Mouse (Mus musculus): ENCODE measurements around the gene Pdzd3. TPM values are rescaled to one million over a fixed set of nuclear protein-coding genes. Genes with fewer than 3 reads are reported as not detected.

Gene Pdzd3
- polyA plus RNA-seq, 1 experiment from 2014 or later = not detected

DNA sequence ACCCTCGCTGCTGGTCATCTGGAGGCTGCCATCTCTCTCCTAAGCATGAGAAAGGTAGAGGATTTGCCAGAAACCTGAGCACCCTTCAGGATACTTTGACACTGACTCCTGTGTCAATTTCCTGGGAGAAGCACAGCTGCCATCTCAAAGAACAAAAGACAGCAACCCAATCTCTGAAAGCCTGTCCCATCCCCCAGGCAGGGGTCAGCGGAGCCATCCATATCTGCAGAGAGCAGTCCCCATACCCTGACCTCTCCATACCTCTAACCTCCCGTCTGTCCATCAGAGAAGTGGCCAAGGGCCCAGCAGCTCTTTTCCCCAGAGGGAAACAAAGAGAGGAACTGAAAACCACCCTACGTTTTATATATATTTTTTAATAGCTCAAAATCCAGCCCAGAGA is 14.7 kb downstream of the Pdzd3 start:
- H3K9ac ChIP-seq (replicated peaks) = no peak overlapping the region
- no peak overlapping the region for H3K4me3 ChIP-seq (replicated peaks)
- peaks cover 22% of the 10 kb centered on the region for H3K4me1 ChIP-seq (replicated peaks)
- H3K9me3 ChIP-seq = no peaks in the 10 kb centered on the region
- H3K27me3 ChIP-seq = peaks cover 6% of the 10 kb centered on the region; the same call in 1 of the 2 replicates
- H3K27ac ChIP-seq = no peak overlapping the region
- no peaks in the 10 kb centered on the region for H3K36me3 ChIP-seq
- 56% methylated on average over 4 of the region's 4 CpGs for WGBS
- no peak overlapping the region for H3K4me2 ChIP-seq
- ATAC-seq (ENCODE audit: insufficient number of reproducible peaks, insufficient read depth, low FRiP score, low TSS enrichment, low read depth) = no peak

DNA sequence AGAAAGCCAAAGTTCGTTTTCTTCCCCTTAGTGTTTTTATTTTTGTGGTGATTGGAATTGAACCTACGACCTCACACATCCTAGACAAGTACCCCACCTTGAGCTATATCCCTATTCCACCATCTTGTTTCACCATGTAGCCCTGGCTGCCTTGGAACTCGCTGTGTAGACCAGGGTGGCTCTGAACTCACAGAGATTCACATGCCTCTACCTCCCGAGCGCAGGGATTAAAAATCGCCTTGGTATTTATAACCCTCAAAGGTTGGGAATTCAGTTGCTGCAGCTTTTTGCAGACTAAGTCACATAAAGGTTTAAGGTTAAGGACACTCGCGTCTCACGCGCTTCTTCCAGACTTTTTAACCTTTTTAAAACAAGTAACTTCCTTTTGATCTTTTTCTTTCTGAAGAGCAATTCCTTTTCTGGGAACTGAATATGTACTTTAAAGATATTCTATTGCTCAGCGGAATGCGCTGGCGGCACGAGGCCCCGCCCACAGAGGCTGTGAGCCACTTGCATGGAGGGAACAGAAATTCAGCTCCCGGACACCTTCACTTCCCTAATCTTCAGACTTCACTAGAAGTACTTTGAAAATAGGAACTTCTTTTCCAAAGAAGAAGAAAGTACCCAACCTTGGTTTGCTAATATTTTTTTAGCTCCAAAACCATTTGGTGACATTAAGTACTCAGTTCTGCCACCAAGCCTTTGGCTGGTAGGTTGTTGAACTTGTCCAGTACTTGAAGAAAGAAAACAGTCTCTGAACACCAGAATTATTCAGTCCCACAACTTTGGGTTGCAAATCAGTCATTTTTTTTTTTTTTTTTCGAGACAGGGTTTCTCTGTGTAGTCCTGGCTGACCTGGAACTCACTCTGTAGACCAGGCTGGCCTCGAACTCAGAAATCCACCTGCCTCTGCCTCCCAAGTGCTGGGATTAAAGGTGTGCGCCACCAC is 16.5 kb downstream of the Pdzd3 start:
- peak overlapping the region; percentile 42; the same call in 1 of the 2 replicates for H3K9ac ChIP-seq (replicated peaks)
- H3K36me3 ChIP-seq = no peaks in the 10 kb centered on the region
- 0 out of 2 replicates have a peak overlapping the region, but pooled peaks have one; percentile 50 for H3K27ac ChIP-seq
- peak overlapping the region; percentile 78 for H3K4me2 ChIP-seq
- ATAC-seq (ENCODE audit: insufficient number of reproducible peaks, insufficient read depth, low FRiP score, low TSS enrichment, low read depth) = no peak
- no peaks in the 10 kb centered on the region for H3K9me3 ChIP-seq
- no peaks in the 10 kb centered on the region for H3K27me3 ChIP-seq
- H3K4me1 ChIP-seq (replicated peaks) = peaks cover 25% of the 10 kb centered on the region
- H3K4me3 ChIP-seq (replicated peaks) = peak overlapping the region; percentile 84
- 28% methylated on average over 19 of the region's 19 CpGs for WGBS

DNA sequence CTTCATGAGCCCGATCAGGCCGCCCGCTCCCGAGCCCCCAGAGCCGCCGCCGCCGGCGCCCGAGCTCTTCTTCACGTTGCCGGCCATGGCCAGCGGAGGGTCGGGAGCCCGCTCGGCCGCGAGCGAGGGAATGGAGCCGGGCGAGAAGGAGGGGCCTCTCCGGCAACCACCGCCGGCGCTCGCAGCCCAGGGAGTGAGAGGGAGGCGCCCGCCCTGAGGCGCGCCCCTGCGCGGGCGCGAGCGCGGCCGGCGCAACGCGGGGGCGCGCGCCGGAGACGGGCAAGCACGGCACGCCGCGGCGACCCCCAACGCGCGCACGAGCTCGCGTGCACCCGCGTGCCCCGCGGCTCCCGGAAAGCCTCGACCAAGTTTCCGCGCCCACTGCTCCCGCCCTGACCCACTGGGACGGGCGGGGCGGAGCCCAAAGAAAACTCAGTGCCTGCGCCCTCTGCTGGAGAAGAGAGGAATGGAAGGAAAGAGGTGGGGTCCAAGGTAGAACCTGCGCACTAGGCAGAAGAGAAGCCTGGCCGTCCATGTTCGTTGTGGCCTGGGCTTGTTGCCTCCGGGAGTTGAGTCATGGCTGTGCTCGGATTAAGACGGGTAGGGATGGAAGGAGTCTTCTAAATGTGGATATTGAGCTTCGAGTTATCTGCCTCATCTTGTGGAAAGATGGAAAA is 17.3 kb downstream of the Pdzd3 start, which contains the start of gene Cbl:
TSS of gene Cbl (minus strand) at position 248 of the 677 bp plus-strand sequence.
- Histone ChIP-seq H3K9me3 (no peaks in the 10 kb centered on the region), H3K9ac (replicated peaks) (peak within 1 kb of the TSS; percentile 86), H3K4me3 (replicated peaks) (peak within 1 kb of the TSS; percentile 84), H3K4me1 (replicated peaks) (peaks cover 25% of the 10 kb centered on the region), H3K36me3 (no peaks in the 10 kb centered on the region), H3K27ac (peak within 1 kb of the TSS; percentile 96), H3K27me3 (no peaks in the 10 kb centered on the region), H3K4me2 (peak within 1 kb of the TSS; percentile 78)
- under 1% methylated on average over 76 of the region's 76 CpGs for WGBS
- peak; percentile 91 for ATAC-seq (ENCODE audit: insufficient number of reproducible peaks, insufficient read depth, low FRiP score, low TSS enrichment, low read depth)

DNA sequence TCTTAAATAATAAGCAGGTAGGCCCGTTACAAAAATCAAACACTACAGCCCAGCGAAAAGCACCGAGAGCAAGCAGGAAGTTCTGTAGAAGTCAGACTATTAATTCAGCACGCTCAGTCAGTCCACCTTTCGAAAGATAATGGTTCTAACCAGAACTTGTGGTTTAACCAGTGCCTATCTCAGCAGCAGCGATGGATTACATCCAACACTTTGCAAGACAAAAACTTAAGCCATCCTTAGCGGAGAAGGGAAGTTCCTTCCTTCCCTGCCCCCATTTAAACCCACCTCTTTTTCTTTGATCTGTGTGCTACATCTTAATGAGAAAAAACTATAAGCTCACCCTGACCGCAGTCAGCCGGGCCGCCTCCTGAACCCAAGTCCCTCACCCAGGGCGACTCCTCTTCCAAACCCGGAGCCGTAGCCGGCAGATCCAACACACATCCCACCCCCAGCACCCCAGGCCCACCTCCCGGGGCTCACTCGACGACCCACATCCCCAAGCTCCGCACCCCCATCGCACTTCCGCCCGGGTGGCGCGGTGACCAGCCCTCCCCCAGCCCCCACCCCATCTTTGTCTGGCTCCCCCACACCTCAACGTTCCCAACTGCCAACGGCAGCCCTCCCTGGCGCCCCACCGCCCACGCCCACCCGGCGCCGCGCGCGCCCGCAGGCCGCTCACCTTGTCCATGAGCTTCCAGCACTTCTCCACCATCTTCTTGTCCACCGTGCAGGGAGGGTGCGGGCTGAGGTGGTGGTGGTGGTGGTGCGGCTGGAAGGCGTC is 18.1 kb downstream of the Pdzd3 start:
- Histone ChIP-seq H3K4me2 (peak overlapping the region; percentile 78), H3K4me3 (replicated peaks) (peak overlapping the region; percentile 84), H3K27ac (peak overlapping the region; percentile 96), H3K36me3 (peaks cover under 1% of the 10 kb centered on the region; the same call in 1 of the 2 replicates), H3K9me3 (no peaks in the 10 kb centered on the region), H3K4me1 (replicated peaks) (peaks cover 25% of the 10 kb centered on the region), H3K27me3 (no peaks in the 10 kb centered on the region), H3K9ac (replicated peaks) (peak overlapping the region; percentile 86)
- WGBS = under 1% methylated on average over 40 of the region's 40 CpGs
- peak; percentile 82 for ATAC-seq (ENCODE audit: insufficient number of reproducible peaks, insufficient read depth, low FRiP score, low TSS enrichment, low read depth)

DNA sequence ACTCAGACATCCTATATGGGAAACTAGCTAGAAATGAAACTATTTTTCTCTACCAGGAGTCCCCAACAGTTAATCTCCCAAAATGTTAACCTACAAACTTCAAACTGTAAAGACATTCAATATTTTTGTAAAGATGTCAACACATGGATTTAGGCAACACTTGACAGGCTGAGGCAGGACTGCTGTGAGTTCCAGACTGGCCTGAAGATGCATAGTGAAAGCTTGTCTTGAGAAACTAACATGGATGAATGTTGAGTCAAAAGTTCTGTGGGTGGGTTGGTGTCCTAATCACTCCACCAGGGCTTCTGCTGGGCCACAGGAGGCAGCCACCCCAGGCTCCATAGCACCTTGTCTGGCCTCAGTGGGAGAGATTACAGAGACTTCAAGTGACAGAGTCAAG is 19.7 kb downstream of the Pdzd3 start:
- peak overlapping the region; percentile 78 for H3K4me2 ChIP-seq
- no peak for ATAC-seq (ENCODE audit: insufficient number of reproducible peaks, insufficient read depth, low FRiP score, low TSS enrichment, low read depth)
- H3K4me1 ChIP-seq (replicated peaks) = peaks cover 21% of the 10 kb centered on the region
- H3K9me3 ChIP-seq = no peaks in the 10 kb centered on the region
- H3K4me3 ChIP-seq (replicated peaks) = peak overlapping the region; percentile 84; the same call in 1 of the 2 replicates
- H3K27ac ChIP-seq = no peak overlapping the region
- H3K9ac ChIP-seq (replicated peaks) = 0 out of 2 replicates have a peak overlapping the region, but pooled peaks have one; percentile 8
- H3K36me3 ChIP-seq = peaks cover 4% of the 10 kb centered on the region
- no peaks in the 10 kb centered on the region for H3K27me3 ChIP-seq

DNA sequence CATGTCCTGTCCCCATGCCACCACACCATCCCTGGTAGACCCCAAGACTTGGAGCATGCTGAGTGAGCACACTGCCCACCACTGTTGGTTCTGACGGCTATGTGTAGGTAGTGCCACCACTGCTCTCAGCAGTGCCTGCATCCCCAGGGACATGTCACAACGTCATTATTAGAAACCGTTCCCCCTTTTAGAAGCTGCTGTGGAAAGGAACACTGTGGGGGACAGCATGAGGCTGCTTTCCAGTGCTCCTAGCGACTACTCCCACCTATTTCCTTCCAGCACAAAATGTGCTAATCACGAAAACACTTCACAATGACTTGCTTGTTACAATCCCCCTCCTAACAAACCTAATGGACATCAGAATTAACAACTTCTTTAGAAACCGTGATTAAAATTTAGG is 25.3 kb downstream of the Pdzd3 start:
- no peak for ATAC-seq (ENCODE audit: insufficient number of reproducible peaks, insufficient read depth, low FRiP score, low TSS enrichment, low read depth)
- no peak overlapping the region for H3K27ac ChIP-seq
- 69% methylated on average over 6 of the region's 6 CpGs for WGBS
- no peak overlapping the region for H3K4me3 ChIP-seq (replicated peaks)
- H3K9ac ChIP-seq (replicated peaks) = no peak overlapping the region
- H3K9me3 ChIP-seq = no peaks in the 10 kb centered on the region
- peaks cover 4% of the 10 kb centered on the region for H3K36me3 ChIP-seq
- peaks cover 9% of the 10 kb centered on the region for H3K4me1 ChIP-seq (replicated peaks)
- H3K4me2 ChIP-seq = no peak overlapping the region
- H3K27me3 ChIP-seq = no peaks in the 10 kb centered on the region

DNA sequence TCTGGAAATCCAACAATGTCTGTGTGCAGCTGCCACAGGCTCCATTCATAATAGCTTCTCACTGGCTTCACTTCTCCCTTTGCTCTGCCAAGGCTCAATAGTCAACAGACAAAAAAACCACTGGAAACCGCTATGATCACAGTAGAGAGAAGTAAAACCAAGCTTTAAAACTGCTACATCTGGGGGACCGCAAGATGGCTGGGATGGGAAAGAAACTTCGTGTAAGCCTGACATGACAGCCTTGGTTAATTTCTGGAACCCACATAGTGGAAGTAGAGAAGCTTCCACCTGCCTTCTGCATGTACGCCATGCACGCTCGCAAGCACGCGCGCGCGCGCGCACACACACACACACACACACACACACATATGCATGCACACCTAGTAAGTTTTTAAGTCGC is 37.7 kb downstream of the Pdzd3 start:
- Histone ChIP-seq H3K27ac (no peak overlapping the region), H3K27me3 (no peaks in the 10 kb centered on the region), H3K4me1 (replicated peaks) (no peaks in the 10 kb centered on the region), H3K4me2 (no peak overlapping the region), H3K9ac (replicated peaks) (no peak overlapping the region), H3K36me3 (peaks cover 18% of the 10 kb centered on the region; the same call in 1 of the 2 replicates), H3K4me3 (replicated peaks) (no peak overlapping the region), H3K9me3 (no peaks in the 10 kb centered on the region)
- 97% methylated on average over 14 of the region's 14 CpGs for WGBS
- no peak for ATAC-seq (ENCODE audit: insufficient number of reproducible peaks, insufficient read depth, low FRiP score, low TSS enrichment, low read depth)

DNA sequence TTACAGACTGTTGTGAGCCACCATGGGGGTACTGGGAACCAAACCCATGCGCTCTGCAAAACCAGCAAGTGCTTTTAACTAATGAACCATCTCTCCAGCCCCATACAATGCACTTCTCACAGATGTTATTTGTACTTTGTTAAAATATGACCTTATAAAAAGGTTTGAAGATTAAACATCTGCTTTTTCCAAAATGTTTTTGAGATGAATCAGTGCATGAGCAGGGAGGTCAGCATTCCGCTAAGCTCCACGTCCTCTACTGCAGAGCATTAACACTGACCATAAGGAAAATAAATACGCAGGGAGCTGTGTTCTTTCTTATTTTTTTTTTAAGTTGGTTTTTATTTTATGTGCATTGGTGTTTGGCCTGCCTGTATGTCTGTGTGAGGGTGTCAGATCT is 38.9 kb downstream of the Pdzd3 start:
- Histone ChIP-seq H3K27ac (no peak overlapping the region), H3K9me3 (no peaks in the 10 kb centered on the region), H3K27me3 (no peaks in the 10 kb centered on the region), H3K4me3 (replicated peaks) (no peak overlapping the region), H3K4me2 (no peak overlapping the region), H3K9ac (replicated peaks) (no peak overlapping the region), H3K4me1 (replicated peaks) (no peaks in the 10 kb centered on the region), H3K36me3 (peaks cover 18% of the 10 kb centered on the region; the same call in 1 of the 2 replicates)
- no peak for ATAC-seq (ENCODE audit: insufficient number of reproducible peaks, insufficient read depth, low FRiP score, low TSS enrichment, low read depth)
- 95% methylated on average over 4 of the region's 4 CpGs for WGBS

DNA sequence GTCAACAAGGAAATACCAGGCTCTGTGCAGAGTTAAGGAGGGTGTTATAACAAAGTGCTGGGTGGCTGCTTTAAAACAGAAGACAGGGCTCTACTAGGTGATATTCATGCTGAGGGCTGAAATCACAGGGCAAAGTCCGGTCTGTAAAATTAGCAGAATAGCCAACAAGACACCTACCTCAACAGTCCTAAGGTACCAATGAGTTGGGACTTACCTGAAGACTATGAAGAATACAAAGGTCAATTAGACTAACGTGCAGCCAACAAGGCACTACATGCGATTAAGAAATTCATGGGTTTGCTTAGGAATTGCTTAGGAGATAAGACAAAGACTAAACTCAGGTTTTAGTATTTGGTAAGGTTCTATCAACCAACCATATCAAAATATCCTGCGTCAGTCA is 41.9 kb downstream of the Pdzd3 start:
- no peak for ATAC-seq (ENCODE audit: insufficient number of reproducible peaks, insufficient read depth, low FRiP score, low TSS enrichment, low read depth)
- Histone ChIP-seq H3K9ac (replicated peaks) (no peak overlapping the region), H3K27me3 (no peaks in the 10 kb centered on the region), H3K4me2 (no peak overlapping the region), H3K27ac (no peak overlapping the region), H3K9me3 (no peaks in the 10 kb centered on the region), H3K36me3 (peaks cover 22% of the 10 kb centered on the region; the same call in 1 of the 2 replicates), H3K4me1 (replicated peaks) (no peaks in the 10 kb centered on the region), H3K4me3 (replicated peaks) (no peak overlapping the region)
- 96% methylated on average over 4 of the region's 4 CpGs for WGBS

DNA sequence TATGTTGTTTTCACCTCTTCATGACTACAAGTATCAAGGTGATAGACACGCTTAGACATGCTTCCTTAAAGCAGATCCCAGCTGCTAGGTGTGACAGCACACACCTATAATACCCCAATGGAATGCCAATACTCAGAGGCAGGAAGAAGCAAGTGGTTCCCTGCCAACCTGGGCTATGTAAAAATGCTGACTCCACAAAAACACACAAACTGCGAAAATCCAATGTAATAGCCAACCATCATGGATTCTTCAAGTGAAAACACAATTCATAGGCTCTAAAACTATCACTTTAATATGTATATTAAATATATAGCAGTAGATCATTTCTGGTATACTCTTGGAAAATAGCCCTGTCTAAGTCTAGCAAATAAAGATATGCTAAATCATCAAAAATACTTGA is 43.4 kb downstream of the Pdzd3 start:
- H3K4me1 ChIP-seq (replicated peaks) = no peaks in the 10 kb centered on the region
- H3K9ac ChIP-seq (replicated peaks) = no peak overlapping the region
- no peak overlapping the region for H3K4me3 ChIP-seq (replicated peaks)
- no peak overlapping the region for H3K27ac ChIP-seq
- WGBS = 97% methylated on average over 2 of the region's 2 CpGs
- H3K9me3 ChIP-seq = no peaks in the 10 kb centered on the region
- no peak for ATAC-seq (ENCODE audit: insufficient number of reproducible peaks, insufficient read depth, low FRiP score, low TSS enrichment, low read depth)
- peaks cover 18% of the 10 kb centered on the region; the same call in 1 of the 2 replicates for H3K36me3 ChIP-seq
- no peaks in the 10 kb centered on the region for H3K27me3 ChIP-seq
- H3K4me2 ChIP-seq = no peak overlapping the region

Measured in limb, embryonic 12.5 days (tissue).